Mouse (Mus musculus) Patski (cell line): ENCODE measurements around the gene 4930578C19Rik. TPM values are rescaled to one million over a fixed set of nuclear protein-coding genes. Genes with fewer than 3 reads are reported as not detected.

Source experiments
- ATAC-seq: fragments of 100-300 bp; one replicate; pipeline ENCODE4 v1.8.0; 2021
- CTCF ChIA-PET: fragments of 350-600 bp; sonication (Branson Sonifier 250); formaldehyde crosslinking; loops from one replicate; lab custom pipeline; 2022; ENCODE audit warnings: inconsistent platforms; lab: Charles Lee
- POLR2A ChIA-PET: fragments of 350-600 bp; sonication (Branson Sonifier 250); formaldehyde crosslinking; loops from one replicate; lab custom pipeline; 2022; ENCODE audit warnings: antibody characterized with exemption, inconsistent platforms; lab: Charles Lee
- DNase-seq: peaks from one replicate; pipeline ENCODE4 v3.0.0-alpha.2; 2011; ENCODE audit warnings: low read depth, low spot score
- H3K27me3 ChIP-seq: fragments of 371-371 bp; one replicate; pipeline ENCODE4 v1.5.1; 2021
- CTCF ChIP-seq: fragments of 100-300 bp; IDR thresholded peaks from one replicate; pipeline ENCODE4 v1.5.1; 2021
- in situ Hi-C: fragments of 300-500 bp; cut with MboI; formaldehyde crosslinking; loops from 3 replicates; pipeline ENCODE4 v1.11.1; 2018; ENCODE audit warnings: low pct_unique_long_range_greater_than_20kb, mixed read lengths
- polyA plus RNA-seq: library from polyadenylated mRNA; unstranded; gene quantifications from one replicate; pipeline ENCODE4 v1.2.3, GENCODE M21; 2021

4930578C19Rik gene
- not detected for polyA plus RNA-seq

DNA sequence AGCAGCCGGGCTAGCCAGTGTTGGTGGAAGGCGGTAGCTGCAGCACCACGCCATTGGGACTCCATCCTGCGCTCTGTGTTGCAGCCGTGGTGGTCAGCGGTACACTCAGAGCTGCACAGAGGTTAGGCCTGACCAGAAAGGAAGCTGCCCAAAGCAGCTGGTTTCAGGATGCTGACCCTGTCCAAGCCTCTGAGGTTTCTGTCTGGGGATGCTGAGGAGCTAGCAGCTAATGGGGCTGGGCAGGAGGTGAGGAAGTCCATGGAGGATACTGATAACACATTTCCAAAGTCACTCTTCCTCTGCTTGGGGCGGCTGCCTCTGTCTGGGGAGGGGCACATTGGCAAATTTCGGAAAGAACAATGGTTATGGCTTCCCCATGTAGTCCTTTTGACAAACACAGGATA, at the start of gene 4930578C19Rik:
Gene 4930578C19Rik (minus strand): TSS at position 200 of the 404 bp plus-strand sequence.
- ATAC-seq (no peak), DNase-seq (no peak)
- CTCF ChIA-PET: no interaction called here
- peaks cover 37% of the 10 kb centered on the region for H3K27me3 ChIP-seq
- in situ Hi-C loops: no loop called here
- POLR2A ChIA-PET: no interaction called here
- no peak for TF ChIP-seq CTCF

DNA sequence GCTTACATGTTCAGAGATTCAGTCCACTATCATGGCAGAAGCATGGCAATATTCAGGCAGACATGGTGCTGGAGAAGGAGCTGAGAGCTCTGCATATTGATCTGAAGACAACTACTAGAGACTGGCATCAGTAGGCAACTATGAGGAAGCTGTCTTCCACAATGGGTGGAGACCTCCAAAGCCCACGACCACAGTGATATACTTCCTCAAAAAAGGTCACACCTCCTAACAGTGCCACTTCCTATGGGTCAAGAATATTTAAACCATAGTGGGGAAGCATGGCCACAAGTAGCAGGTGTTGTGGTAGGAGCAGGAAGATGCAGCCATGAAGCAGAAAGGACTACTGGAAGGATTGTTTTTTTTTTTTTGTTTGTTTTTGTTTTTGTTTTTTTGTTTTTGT, 6.5 kb upstream of the 4930578C19Rik start:
- TF ChIP-seq CTCF: no peak
- ChIA-PET CTCF (no interaction called here), POLR2A (no interaction called here)
- H3K27me3 ChIP-seq: peaks cover 35% of the 10 kb centered on the region
- no peak for DNase-seq
- in situ Hi-C loops: no loop called here
- ATAC-seq: no peak

DNA sequence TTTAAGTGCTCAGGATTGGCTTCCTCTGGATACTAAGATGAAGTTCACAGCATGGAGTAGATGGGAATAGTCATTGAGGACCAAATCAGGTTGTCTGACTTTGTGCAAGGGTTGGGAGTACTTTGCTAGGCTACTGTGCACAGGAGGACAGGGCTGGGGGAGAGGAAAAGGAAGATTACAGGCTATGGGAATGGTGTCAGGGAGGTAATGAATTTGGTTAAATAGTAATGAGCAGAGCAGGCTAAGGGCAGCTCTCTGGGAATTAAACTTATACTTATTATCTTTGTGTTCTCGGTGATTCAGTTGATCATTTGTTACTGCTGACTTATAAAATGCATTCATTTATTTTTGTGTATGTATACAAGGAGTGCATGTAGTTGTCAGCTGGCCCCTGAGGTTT, 1.7 kb upstream of the 4930578C19Rik start:
- POLR2A ChIA-PET: no interaction called here
- in situ Hi-C loops: no loop called here

DNA sequence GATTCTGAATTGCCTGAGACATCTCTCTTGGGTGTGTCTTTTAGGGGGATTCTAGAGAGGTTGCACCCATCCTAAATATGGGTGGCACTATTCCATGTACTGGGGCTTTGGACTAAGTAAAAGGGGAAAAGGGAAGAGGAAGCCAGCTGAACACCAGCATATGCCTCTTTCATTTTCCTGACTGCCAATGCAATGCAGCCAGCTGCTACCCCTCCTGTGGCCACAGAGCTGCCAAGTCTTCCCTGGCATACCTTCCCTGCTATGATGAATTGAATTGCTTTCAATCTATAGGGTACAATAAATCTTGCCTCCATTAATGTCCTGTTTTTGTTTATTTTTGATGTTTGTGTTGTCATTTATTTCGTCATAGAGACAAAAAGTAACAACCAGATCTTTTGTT, 9.6 kb downstream of the 4930578C19Rik start:
- ChIA-PET POLR2A (interaction anchor here (0.5 kb wide), 1 partner anchor 8 kb away, joined by 3 read pairs; no protein-coding TSS in a partner anchor), CTCF (no interaction called here)
- no peak for TF ChIP-seq CTCF

More for the DNA sequence above, 1.7 kb upstream of the 4930578C19Rik start:
- no peak for TF ChIP-seq CTCF
- DNase-seq: no peak
- ATAC-seq: no peak
- CTCF ChIA-PET: no interaction called here
- H3K27me3 ChIP-seq: peaks cover 40% of the 10 kb centered on the region

DNA sequence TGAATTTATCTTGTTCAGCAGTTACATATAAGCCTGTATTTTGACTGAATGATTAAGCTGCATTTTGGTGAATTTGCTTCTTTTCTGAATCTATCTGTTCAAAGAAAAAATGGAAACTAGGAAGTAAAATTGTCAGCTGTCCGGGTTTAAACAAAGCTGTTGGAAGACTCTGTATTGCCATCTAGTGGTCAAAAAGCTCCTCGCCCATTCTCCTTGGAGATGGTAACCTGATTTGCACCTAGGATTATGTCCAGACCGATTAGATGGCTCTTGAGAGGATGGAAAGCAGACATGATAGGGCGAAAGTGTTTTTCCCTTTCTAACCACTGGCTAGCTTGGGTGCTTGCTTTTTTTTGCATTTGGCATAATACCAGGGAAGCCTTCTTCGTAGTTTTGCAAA, 19.1 kb downstream of the 4930578C19Rik start:
- in situ Hi-C loops: loop anchor here (5.0 kb wide), 1 partner anchor 1550 kb away; no protein-coding TSS in a partner anchor
- ChIA-PET POLR2A (no interaction called here), CTCF (no interaction called here)
- H3K27me3 ChIP-seq: peaks cover 41% of the 10 kb centered on the region
- TF ChIP-seq CTCF: peak; percentile 78
- DNase-seq (peak; percentile 24), ATAC-seq (peak; percentile 67)

More for the DNA sequence above, 9.6 kb downstream of the 4930578C19Rik start:
- peaks cover 39% of the 10 kb centered on the region for H3K27me3 ChIP-seq
- no peak for DNase-seq
- no peak for ATAC-seq
- in situ Hi-C loops: no loop called here

DNA sequence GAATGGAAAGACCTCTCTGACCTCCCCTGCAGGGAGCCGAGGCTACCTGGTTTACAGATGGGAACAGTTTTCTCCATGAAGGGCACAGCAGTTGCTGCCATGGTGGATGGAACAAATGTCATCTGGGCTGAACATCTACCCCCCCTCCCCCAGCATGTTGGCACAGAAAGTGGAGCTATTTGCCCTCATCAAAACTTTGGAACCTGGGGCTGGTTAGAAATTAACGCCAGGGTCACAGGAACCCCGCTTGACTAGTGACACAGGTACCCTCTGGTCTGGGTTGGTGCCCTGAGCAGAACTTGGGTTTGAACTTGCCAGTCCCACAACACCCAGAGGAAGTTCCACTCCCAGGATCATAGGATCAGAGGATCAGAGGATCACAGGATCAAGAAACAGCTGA, 35.7 kb downstream of the 4930578C19Rik start:
- TF ChIP-seq CTCF: no peak
- ATAC-seq (no peak), DNase-seq (no peak)
- POLR2A ChIA-PET: no interaction called here
- CTCF ChIA-PET: no interaction called here
- in situ Hi-C loops: no loop called here
- peaks cover 8% of the 10 kb centered on the region for H3K27me3 ChIP-seq

DNA sequence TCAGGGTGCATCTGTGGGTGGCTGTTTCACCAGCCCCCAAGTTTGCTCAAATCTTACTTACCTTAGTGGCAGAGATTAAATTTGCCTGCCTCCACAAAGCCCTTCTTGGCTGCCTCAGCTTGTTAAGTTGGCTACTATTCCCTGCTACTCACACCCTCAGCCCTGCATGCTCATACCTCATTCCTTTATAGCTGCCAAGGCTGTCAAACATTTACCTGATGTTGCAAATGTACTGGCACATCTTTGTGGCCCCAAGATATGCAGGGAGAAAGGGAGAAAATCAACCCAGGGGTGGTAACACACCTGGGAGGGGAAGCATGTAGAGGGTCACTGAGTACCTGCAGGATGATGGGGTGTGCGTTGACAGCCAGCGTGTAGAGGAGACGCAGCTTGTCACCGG, 38.0 kb downstream of the 4930578C19Rik start:
- ATAC-seq: no peak
- TF ChIP-seq CTCF: no peak
- in situ Hi-C loops: no loop called here
- DNase-seq: no peak
- POLR2A ChIA-PET: no interaction called here
- CTCF ChIA-PET: no interaction called here
- H3K27me3 ChIP-seq: peaks cover 9% of the 10 kb centered on the region

DNA sequence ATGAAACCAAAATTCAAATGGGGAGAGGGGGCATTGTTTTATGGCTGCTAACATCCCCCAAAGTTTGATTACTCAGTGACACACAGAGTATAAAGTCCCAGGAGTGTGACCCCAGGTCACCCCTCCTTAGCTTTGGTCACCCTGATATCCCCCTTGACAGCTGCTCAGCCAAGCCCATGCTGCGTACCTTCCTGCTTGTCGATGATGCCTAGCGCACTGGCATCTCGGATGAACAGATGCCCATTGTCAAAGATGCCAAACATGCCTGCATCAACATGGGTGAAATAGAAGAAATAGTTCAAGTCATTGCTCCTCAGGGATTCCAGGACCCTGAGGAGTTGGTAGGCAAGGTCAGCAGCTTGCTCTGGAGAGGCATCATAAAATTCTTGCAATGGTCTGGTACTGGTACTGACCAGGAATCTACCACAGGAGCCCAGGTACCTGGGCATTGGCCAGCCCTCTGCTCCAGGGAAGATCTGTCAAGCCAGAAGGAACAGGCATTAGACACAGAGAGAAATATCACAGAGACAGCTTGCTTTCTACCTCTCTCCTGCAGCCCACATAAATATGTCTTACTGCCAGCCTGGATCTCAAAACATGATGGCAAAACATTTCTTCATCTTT, 40.9 kb downstream of the 4930578C19Rik start:
- DNase-seq (no peak), ATAC-seq (no peak)
- POLR2A ChIA-PET: no interaction called here
- H3K27me3 ChIP-seq: peaks cover 23% of the 10 kb centered on the region
- in situ Hi-C loops: no loop called here
- TF ChIP-seq CTCF: no peak
- CTCF ChIA-PET: no interaction called here

DNA sequence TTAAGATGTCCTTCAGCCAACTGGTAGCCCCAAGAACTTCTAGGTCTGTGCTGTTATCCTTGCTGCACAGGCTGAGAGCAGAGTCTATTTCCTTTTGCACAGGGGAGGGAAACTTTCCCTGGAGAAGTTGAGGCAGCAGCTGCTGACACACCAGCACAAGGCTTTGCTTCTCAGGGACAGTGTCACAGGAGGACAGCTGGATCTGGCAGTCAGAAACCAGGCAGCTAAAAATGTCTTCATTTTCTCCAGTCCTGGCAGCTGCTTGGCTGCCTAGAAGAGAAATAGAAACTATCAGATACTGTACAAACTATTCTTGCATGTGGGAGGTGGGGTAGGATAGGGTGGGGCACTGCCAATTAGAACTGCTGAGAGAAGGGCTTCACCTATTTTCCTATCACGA, 42.2 kb downstream of the 4930578C19Rik start:
- TF ChIP-seq CTCF: no peak

DNA sequence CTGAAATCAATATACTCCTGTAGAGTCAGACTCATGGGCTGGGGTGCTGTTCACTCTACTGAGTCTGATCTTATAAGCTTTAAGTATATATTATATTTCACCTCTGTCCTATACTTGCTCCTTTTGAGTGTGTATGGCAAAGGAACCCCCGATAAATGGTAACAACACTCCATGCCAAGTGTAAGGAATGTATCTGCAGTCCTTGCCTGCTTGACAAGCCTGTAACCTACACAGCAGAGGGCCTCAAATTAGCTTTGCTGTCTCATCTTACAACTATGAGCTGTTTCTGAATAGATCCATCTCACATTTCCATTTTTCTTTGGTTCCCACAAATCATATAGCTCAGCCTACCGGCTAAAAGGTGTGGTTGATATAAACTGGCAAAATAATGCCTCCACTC, 46.6 kb downstream of the 4930578C19Rik start:
- no peak for ATAC-seq
- no peak for DNase-seq
- no peak for TF ChIP-seq CTCF
- ChIA-PET CTCF (no interaction called here), POLR2A (no interaction called here)
- in situ Hi-C loops: no loop called here
- peaks cover 32% of the 10 kb centered on the region for H3K27me3 ChIP-seq

More for the DNA sequence above, 42.2 kb downstream of the 4930578C19Rik start:
- DNase-seq (no peak), ATAC-seq (no peak)
- in situ Hi-C loops: no loop called here
- H3K27me3 ChIP-seq: peaks cover 32% of the 10 kb centered on the region
- ChIA-PET CTCF (no interaction called here), POLR2A (no interaction called here)

DNA sequence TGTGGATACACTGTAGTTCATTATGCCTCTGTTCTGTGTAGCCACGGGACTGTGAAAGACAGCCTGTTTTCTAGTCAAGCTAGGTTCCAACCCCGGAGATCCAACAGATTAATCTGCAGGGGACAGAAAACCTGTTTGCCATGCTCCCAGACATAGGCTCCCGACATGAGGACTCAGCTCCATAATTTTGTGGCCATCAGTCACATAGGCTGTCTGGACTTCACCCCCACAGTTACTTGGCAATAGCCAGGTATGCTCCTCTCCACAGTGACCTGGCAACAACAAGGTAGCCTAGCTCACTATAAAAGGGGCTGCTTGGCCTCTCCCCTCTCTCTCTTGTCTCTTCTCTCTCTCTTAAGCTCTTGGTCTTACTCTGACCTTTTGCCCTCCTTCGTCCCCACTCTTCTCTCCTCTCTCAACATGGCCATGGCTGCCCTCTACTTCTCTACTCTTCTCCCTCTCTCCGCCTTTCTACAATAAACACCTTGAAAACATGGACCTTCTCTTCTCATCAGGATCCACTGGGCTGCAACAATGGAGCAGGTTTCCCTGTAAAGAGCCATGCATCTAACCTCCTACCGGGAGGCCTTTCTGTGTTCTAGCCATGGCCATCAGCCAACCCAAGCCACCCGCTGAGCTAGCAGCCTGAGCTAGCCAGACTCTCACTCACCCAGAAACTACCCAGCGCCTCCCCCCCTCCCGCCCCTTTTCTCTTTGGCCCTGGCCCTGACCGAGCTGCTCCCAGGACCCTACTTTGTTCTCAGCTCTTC, 49.9 kb downstream of the 4930578C19Rik start:
- ChIA-PET POLR2A (no interaction called here), CTCF (no interaction called here)
- H3K27me3 ChIP-seq: peaks cover 41% of the 10 kb centered on the region
- in situ Hi-C loops: no loop called here
- TF ChIP-seq CTCF: no peak
- DNase-seq: no peak
- no peak for ATAC-seq
